Comparison of ENCODE assay signal across 30 mouse cellular contexts in the genomic region with DNA sequence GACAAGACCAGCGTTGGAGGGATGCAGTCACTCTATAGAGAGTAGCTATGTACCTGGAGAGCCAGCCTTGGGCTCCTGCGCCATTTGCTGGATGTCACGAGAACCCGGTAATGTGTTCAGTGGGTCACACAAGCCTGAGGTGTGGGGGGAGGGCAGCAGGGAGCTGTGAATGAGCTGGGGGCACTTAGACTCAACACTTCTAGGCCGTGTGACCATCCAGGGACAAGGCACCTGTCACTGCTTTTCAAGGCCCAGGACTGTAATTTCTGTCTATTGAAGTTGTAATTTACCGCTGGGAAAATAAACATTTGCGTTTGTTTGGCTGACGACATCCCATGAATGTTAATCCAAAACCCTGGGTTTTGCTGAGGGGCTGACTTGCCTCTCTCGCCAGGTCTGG. TPM values are rescaled to one million over a fixed set of nuclear protein-coding genes. Genes with fewer than 3 reads are reported as not detected.
A peak's percentile ranks its signal among the peaks of the same experiment; 100 is the strongest.
DNase-seq lines count a peak whose midpoint lies in the region; ATAC-seq and TF ChIP-seq lines count a peak whose summit lies in the region.
"Had no signal": no experiment of that assay in that cellular context is flagged by ENCODE, and none has a peak within 500 bp of the region (broad histone marks: within the 10 kb centered on the region; RNA-seq: fewer than 3 reads in every experiment).

No protein-coding gene starts in this region.

- H3K9ac ChIP-seq in forebrain, postnatal 0 days, result no peak overlapping the region
- H3K9ac ChIP-seq in forebrain, embryonic 12.5 days, result no peak overlapping the region
- no peak overlapping the region for H3K9ac ChIP-seq in stomach, embryonic 15.5 days
- no peak overlapping the region for H3K9ac ChIP-seq in stomach, postnatal 0 days (ENCODE audit: low read length)
- H3K9ac ChIP-seq in liver, embryonic 14.5 days (replicated peaks), result no peak overlapping the region
- H3K9ac ChIP-seq: embryonic facial prominence, embryonic 12.5 days; heart, embryonic 13.5 days; hindbrain, embryonic 15.5 days; limb, embryonic 13.5 days; midbrain, embryonic 13.5 days had no signal

- TF ChIP-seq CTCF in forebrain, postnatal 0 days (IDR thresholded peaks at IDR 0.05; ENCODE audit: low read depth), result no peak
- no peak for TF ChIP-seq CTCF in stomach, postnatal 0 days (IDR thresholded peaks at IDR 0.05; ENCODE audit: low read depth)
- no peak for TF ChIP-seq CTCF in liver, embryonic 14.5 days (IDR thresholded peaks at IDR 0.05; ENCODE audit: low read depth)

- H3K9me3 ChIP-seq in forebrain, postnatal 0 days (ENCODE audit: low read length), result no peaks in the 10 kb centered on the region
- H3K9me3 ChIP-seq in forebrain, embryonic 12.5 days, result no peaks in the 10 kb centered on the region
- no peaks in the 10 kb centered on the region for H3K9me3 ChIP-seq in stomach, embryonic 15.5 days
- no peaks in the 10 kb centered on the region for H3K9me3 ChIP-seq in stomach, postnatal 0 days (ENCODE audit: control insufficient read depth, low read length)
- H3K9me3 ChIP-seq in liver, embryonic 14.5 days (ENCODE audit: control insufficient read depth, low read length), result no peaks in the 10 kb centered on the region
- H3K9me3 ChIP-seq: embryonic facial prominence, embryonic 12.5 days; heart, embryonic 13.5 days; hindbrain, embryonic 15.5 days; limb, embryonic 13.5 days; midbrain, embryonic 13.5 days had no signal

- H3K36me3 ChIP-seq in forebrain, postnatal 0 days (ENCODE audit: insufficient read depth), result no peaks in the 10 kb centered on the region
- no peaks in the 10 kb centered on the region for H3K36me3 ChIP-seq in forebrain, embryonic 12.5 days (replicated peaks)
- no peaks in the 10 kb centered on the region for H3K36me3 ChIP-seq in stomach, embryonic 15.5 days
- H3K36me3 ChIP-seq in stomach, postnatal 0 days (ENCODE audit: control insufficient read depth, insufficient read depth, low read length), result no peaks in the 10 kb centered on the region
- H3K36me3 ChIP-seq in liver, embryonic 14.5 days (replicated peaks; ENCODE audit: control insufficient read depth, insufficient read depth, low read depth), result no peaks in the 10 kb centered on the region; the same call in 1 of the 2 replicates
- H3K36me3 ChIP-seq: embryonic facial prominence, embryonic 12.5 days; heart, embryonic 13.5 days; hindbrain, embryonic 15.5 days; limb, embryonic 13.5 days; midbrain, embryonic 13.5 days had no signal

- no peak for TF ChIP-seq EP300 in stomach, postnatal 0 days (optimal IDR thresholded peaks at IDR 0.05)
- TF ChIP-seq EP300 in liver, embryonic 14.5 days (IDR thresholded peaks at IDR 0.05; ENCODE audit: low read depth), result no peak

- no peak overlapping the region for H3K27ac ChIP-seq in forebrain, postnatal 0 days (ENCODE audit: low read depth, low read length)
- H3K27ac ChIP-seq in forebrain, embryonic 12.5 days, result no peak overlapping the region
- 0 out of 2 replicates have a peak overlapping the region, but pooled peaks have one; percentile 31 for H3K27ac ChIP-seq in stomach, embryonic 15.5 days
- no peak overlapping the region for H3K27ac ChIP-seq in stomach, postnatal 0 days (replicated peaks)
- peak overlapping the region; percentile 47 for H3K27ac ChIP-seq in liver, embryonic 14.5 days
- H3K27ac ChIP-seq: embryonic facial prominence, embryonic 12.5 days; heart, embryonic 13.5 days; hindbrain, embryonic 15.5 days; kidney, postnatal 0 days; limb, embryonic 13.5 days; midbrain, embryonic 13.5 days had no signal

- H3K4me2 ChIP-seq in forebrain, postnatal 0 days (ENCODE audit: low read depth), result no peak overlapping the region
- H3K4me2 ChIP-seq in forebrain, embryonic 12.5 days, result no peak overlapping the region
- no peak overlapping the region for H3K4me2 ChIP-seq in stomach, embryonic 15.5 days
- no peak overlapping the region for H3K4me2 ChIP-seq in stomach, postnatal 0 days (replicated peaks; ENCODE audit: low read depth)
- no peak overlapping the region for H3K4me2 ChIP-seq in liver, embryonic 14.5 days (ENCODE audit: low read depth)
- H3K4me2 ChIP-seq: embryonic facial prominence, embryonic 12.5 days; heart, embryonic 13.5 days; hindbrain, embryonic 15.5 days; limb, embryonic 13.5 days; midbrain, embryonic 13.5 days had no signal

- 50% methylated on average over 9 of the region's 9 CpGs for WGBS in forebrain, postnatal 0 days
- 67% methylated on average over 9 of the region's 9 CpGs for WGBS in forebrain, embryonic 12.5 days
- WGBS in stomach, embryonic 15.5 days, result 66% methylated on average over 9 of the region's 9 CpGs
- 53% methylated on average over 9 of the region's 9 CpGs for WGBS in stomach, postnatal 0 days
- WGBS in liver, embryonic 14.5 days (ENCODE audit: insufficient replicate concordance), result 78% methylated on average over 9 of the region's 9 CpGs

- H3K4me1 ChIP-seq in forebrain, postnatal 0 days (ENCODE audit: insufficient read depth), result no peaks in the 10 kb centered on the region
- peaks cover 11% of the 10 kb centered on the region; the same call in 1 of the 2 replicates for H3K4me1 ChIP-seq in forebrain, embryonic 12.5 days
- no peaks in the 10 kb centered on the region for H3K4me1 ChIP-seq in stomach, embryonic 15.5 days
- H3K4me1 ChIP-seq in stomach, postnatal 0 days (replicated peaks; ENCODE audit: control insufficient read depth, insufficient read depth), result no peaks in the 10 kb centered on the region
- peaks cover 51 to 70% of the 10 kb centered on the region in 2 experiments for H3K4me1 ChIP-seq in liver, embryonic 14.5 days (replicated peaks; ENCODE audit: control insufficient read depth in 2 of 2, insufficient read depth in 2 of 2, low read length in 1 of 2)
- H3K4me1 ChIP-seq: embryonic facial prominence, embryonic 12.5 days; hindbrain, embryonic 15.5 days; limb, embryonic 13.5 days had no signal

- H3K4me3 ChIP-seq in forebrain, postnatal 0 days (ENCODE audit: low read depth, low read length), result no peak overlapping the region
- H3K4me3 ChIP-seq in forebrain, embryonic 12.5 days (replicated peaks), result no peak overlapping the region
- no peak overlapping the region for H3K4me3 ChIP-seq in stomach, embryonic 15.5 days (replicated peaks)
- H3K4me3 ChIP-seq in stomach, postnatal 0 days (ENCODE audit: low read depth, low read length), result no peak overlapping the region
- H3K4me3 ChIP-seq in liver, embryonic 14.5 days (ENCODE audit: insufficient read depth in 1 of 2, low read depth in 2 of 2, low read length in 2 of 2), result no peak overlapping the region
- H3K4me3 ChIP-seq: embryonic facial prominence, embryonic 12.5 days; heart, embryonic 13.5 days; hindbrain, embryonic 15.5 days; limb, embryonic 13.5 days; midbrain, embryonic 13.5 days had no signal

- peak; percentile 32; the same call in 1 of the 2 replicates for ATAC-seq in forebrain, postnatal 0 days
- ATAC-seq in forebrain, embryonic 12.5 days (ENCODE audit: low FRiP score), result no peak
- ATAC-seq in stomach, embryonic 15.5 days (ENCODE audit: insufficient read depth, low FRiP score, low read depth), result no peak
- ATAC-seq in stomach, postnatal 0 days (ENCODE audit: low FRiP score, low TSS enrichment), result no peak
- no peak for ATAC-seq in liver, embryonic 14.5 days (ENCODE audit: insufficient read depth)
- no peak for ATAC-seq in megakaryocyte, adult 5-6 weeks (ENCODE audit: poor library complexity, severe bottlenecking)
- ATAC-seq: activated CD4-positive, CD25-positive, alpha-beta regulatory T cell, adult 4 months; CD4-positive, CD25-positive, alpha-beta regulatory T cell, adult 4 months; lung, postnatal 0 days; midbrain, embryonic 13.5 days had no signal

- no peak for DNase-seq in forebrain, postnatal 0 days
- no peak for DNase-seq in stomach, postnatal 0 days (ENCODE audit: low spot score)
- DNase-seq in liver, embryonic 14.5 days (ENCODE audit: low read depth in 3 of 3, low spot score in 3 of 3), result no peak
- DNase-seq in adrenal gland, postnatal 25 days, result no peak
- DNase-seq: adrenal gland, adult 2 months; cerebellum, adult 11 months; cerebellum, adult 9-10 months; cerebellum, postnatal 36 days; embryo, embryonic 11 days; gastrocnemius, postnatal 10 days; heart, postnatal 10 days; kidney, adult 8-10 months; kidney, postnatal 4 days; lung, adult 18-20 months; lung, postnatal 4 days; right cerebral cortex, postnatal 25 days; thymus, adult 2 months; thymus, postnatal 36 days had no signal

- H3K27me3 ChIP-seq in forebrain, postnatal 0 days (ENCODE audit: insufficient read depth, low read length), result no peaks in the 10 kb centered on the region
- H3K27me3 ChIP-seq in forebrain, embryonic 12.5 days, result peaks cover 29% of the 10 kb centered on the region
- H3K27me3 ChIP-seq in stomach, embryonic 15.5 days (replicated peaks), result peaks cover 10% of the 10 kb centered on the region; the same call in 1 of the 2 replicates
- no peaks in the 10 kb centered on the region for H3K27me3 ChIP-seq in stomach, postnatal 0 days (ENCODE audit: control insufficient read depth, insufficient read depth, low read length)
- no peaks in the 10 kb centered on the region for H3K27me3 ChIP-seq in liver, embryonic 14.5 days (ENCODE audit: control insufficient read depth, insufficient read depth, low read length)

RNA-seq across cellular contexts. Expression of a gene that starts 12.0 kb away (rescaled TPM):
- total RNA-seq in forebrain, postnatal 0 days (2014; rRNA removed), result 4.5 and 5.6 TPM in 2 replicates
- 4.9 and 9.5 TPM in 2 replicates for polyA plus RNA-seq in forebrain, postnatal 0 days (2015; fragmentation: Nextera tagmentation; extraction: Ambion mirVana)
- 12.2 and 12.4 TPM in 2 replicates for polyA plus RNA-seq in forebrain, embryonic 12.5 days (2016; fragmentation: Nextera tagmentation; extraction: Ambion mirVana)
- polyA plus RNA-seq in stomach, embryonic 15.5 days (2015; fragmentation: Nextera tagmentation; extraction: Ambion mirVana), result 4.5 and 4.8 TPM in 2 replicates
- polyA plus RNA-seq in stomach, postnatal 0 days (2015; fragmentation: Nextera tagmentation; extraction: Ambion mirVana), result 1.8 and 2.4 TPM in 2 replicates
- polyA plus RNA-seq in liver, embryonic 14.5 days (2012; rRNA removed), result 1.8 and 1.9 TPM in 2 replicates
- polyA plus RNA-seq in liver, embryonic 14.5 days (2014; fragmentation: Nextera tagmentation; extraction: Ambion mirVana), result 3.3 and 5.0 TPM in 2 replicates
- 12.2 and 14.1 TPM in 2 replicates for total RNA-seq in adrenal gland, postnatal 25 days (2021)
- 29.5 and 30.0 TPM in 2 replicates for total RNA-seq in megakaryocyte, adult 5-6 weeks (2015)
- total RNA-seq in megakaryocyte, adult 5-6 weeks (2017), result 25.1 and 26.5 TPM in 2 replicates

Comparison
In these comparisons a context has a peak if more than half of its experiments do, and no peak if none do; other contexts are left out.
1. H3K27ac ChIP-seq: peak in stomach, embryonic 15.5 days (single experiment) and liver, embryonic 14.5 days (single experiment); none in forebrain, postnatal 0 days (single experiment), forebrain, embryonic 12.5 days (single experiment) and stomach, postnatal 0 days (single experiment).